Mouse (Mus musculus): ENCODE data around the gene Cnnm1.

Gene Cnnm1

DNA sequence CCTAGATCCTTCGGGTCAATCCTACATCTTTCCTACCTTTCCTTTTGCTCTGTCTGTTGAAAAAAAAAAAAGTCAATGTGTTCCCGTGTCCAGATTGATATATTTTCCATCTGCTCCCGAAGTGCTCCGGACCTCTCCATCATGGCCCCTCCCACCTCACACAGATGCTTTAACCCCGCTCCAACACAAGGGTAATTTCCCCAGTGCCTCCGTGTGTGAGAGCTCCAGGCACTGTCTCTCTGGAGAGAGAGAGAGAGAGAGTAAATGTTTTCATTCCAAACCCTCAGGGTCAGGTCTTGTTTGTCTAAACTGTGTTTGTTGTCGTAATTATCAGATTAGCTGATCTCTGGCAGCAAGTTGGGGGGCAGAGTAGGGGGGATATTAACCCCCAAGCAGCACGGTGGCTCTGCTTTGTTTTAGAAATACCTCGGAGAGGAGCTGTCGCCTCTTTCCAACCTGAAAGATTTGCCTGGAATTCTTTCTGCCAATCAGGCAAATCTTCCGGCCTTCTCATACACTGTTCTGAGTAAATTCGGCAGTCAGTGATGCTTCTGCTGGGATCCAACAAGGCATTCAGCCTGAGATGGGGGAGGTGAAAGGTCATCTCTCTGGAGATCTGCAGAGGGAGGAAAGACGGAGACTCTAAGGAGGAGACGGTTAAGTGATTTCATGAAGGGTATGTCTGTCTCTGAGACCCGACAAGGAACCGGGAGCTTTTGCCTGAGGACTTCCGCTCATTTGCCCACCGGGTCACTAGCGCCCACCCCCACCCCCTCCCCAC lies 106.3 kb downstream of the Cnnm1 start:
- no peak for DNase-seq
